8 mouse cellular contexts compared by ENCODE assay signal in genomic region chr16:33892539-33892938, GRCm38 (mm10).
A peak's percentile ranks its signal among the peaks of the same experiment; 100 is the strongest.
DNase-seq lines count a peak whose midpoint lies in the region; ATAC-seq and TF ChIP-seq lines count a peak whose summit lies in the region.

No protein-coding gene starts in this region.

- no peak overlapping the region for H3K4me3 ChIP-seq in embryonic facial prominence, embryonic 12.5 days
- H3K4me3 ChIP-seq in embryonic facial prominence, embryonic 10.5 days = no peak overlapping the region
- H3K4me3 ChIP-seq in embryonic facial prominence, embryonic 15.5 days (replicated peaks) = peak overlapping the region; percentile 20
- H3K4me3 ChIP-seq in kidney, adult 2 months (ENCODE audit: insufficient read depth, low read depth, low read length) = 0 out of 2 replicates have a peak overlapping the region, but pooled peaks have one; percentile 18
- no peak overlapping the region for H3K4me3 ChIP-seq in hindbrain, embryonic 16.5 days (ENCODE audit: low read length)

- no peak for TF ChIP-seq POLR2A in kidney, adult 2 months (IDR thresholded peaks at IDR 0.05; ENCODE audit: low read depth, low read length)

- H3K4me2 ChIP-seq in embryonic facial prominence, embryonic 12.5 days (replicated peaks) = no peak overlapping the region
- peak overlapping the region; percentile 37 for H3K4me2 ChIP-seq in embryonic facial prominence, embryonic 15.5 days (replicated peaks)
- no peak overlapping the region for H3K4me2 ChIP-seq in hindbrain, embryonic 16.5 days (ENCODE audit: low read length)

- no peak overlapping the region for H3K9ac ChIP-seq in embryonic facial prominence, embryonic 12.5 days
- H3K9ac ChIP-seq in embryonic facial prominence, embryonic 15.5 days = no peak overlapping the region
- no peak overlapping the region for H3K9ac ChIP-seq in hindbrain, embryonic 16.5 days (ENCODE audit: low read depth, low read length)

- H3K9me3 ChIP-seq in embryonic facial prominence, embryonic 12.5 days = no peaks in the 10 kb centered on the region
- no peaks in the 10 kb centered on the region for H3K9me3 ChIP-seq in embryonic facial prominence, embryonic 10.5 days
- H3K9me3 ChIP-seq in embryonic facial prominence, embryonic 15.5 days (replicated peaks) = no peaks in the 10 kb centered on the region
- no peaks in the 10 kb centered on the region for H3K9me3 ChIP-seq in hindbrain, embryonic 16.5 days (ENCODE audit: control insufficient read depth, low read length)

- H3K27me3 ChIP-seq in embryonic facial prominence, embryonic 12.5 days = no peaks in the 10 kb centered on the region
- H3K27me3 ChIP-seq in embryonic facial prominence, embryonic 10.5 days (replicated peaks; ENCODE audit: low read depth, poor library complexity, severe bottlenecking) = no peaks in the 10 kb centered on the region
- no peaks in the 10 kb centered on the region for H3K27me3 ChIP-seq in embryonic facial prominence, embryonic 15.5 days
- H3K27me3 ChIP-seq in kidney, adult 2 months (replicated peaks; ENCODE audit: control insufficient read depth, insufficient read depth, low read length) = no peaks in the 10 kb centered on the region
- H3K27me3 ChIP-seq in hindbrain, embryonic 16.5 days (replicated peaks; ENCODE audit: control insufficient read depth, insufficient read depth, low read length) = no peaks in the 10 kb centered on the region

- H3K27ac ChIP-seq in embryonic facial prominence, embryonic 12.5 days = peak overlapping the region; percentile 79
- H3K27ac ChIP-seq in embryonic facial prominence, embryonic 10.5 days (replicated peaks) = no peak overlapping the region; the same call in 1 of the 2 replicates
- H3K27ac ChIP-seq in embryonic facial prominence, embryonic 15.5 days (replicated peaks) = peak overlapping the region; percentile 76
- peak overlapping the region; percentile 99 for H3K27ac ChIP-seq in kidney, adult 2 months (ENCODE audit: insufficient read depth, low read depth, low read length)
- no peak overlapping the region for H3K27ac ChIP-seq in hindbrain, embryonic 16.5 days (ENCODE audit: low read depth, low read length)

- peaks cover 71% of the 10 kb centered on the region for H3K4me1 ChIP-seq in embryonic facial prominence, embryonic 12.5 days
- peaks cover 71% of the 10 kb centered on the region for H3K4me1 ChIP-seq in embryonic facial prominence, embryonic 10.5 days
- peaks cover 54% of the 10 kb centered on the region for H3K4me1 ChIP-seq in embryonic facial prominence, embryonic 15.5 days
- peaks cover 38% of the 10 kb centered on the region for H3K4me1 ChIP-seq in kidney, adult 2 months (ENCODE audit: control insufficient read depth, insufficient read depth, low read length)
- peaks cover 9% of the 10 kb centered on the region for H3K4me1 ChIP-seq in hindbrain, embryonic 16.5 days (ENCODE audit: control insufficient read depth, insufficient read depth, low read depth, low read length)

- H3K36me3 ChIP-seq in embryonic facial prominence, embryonic 12.5 days = no peaks in the 10 kb centered on the region
- H3K36me3 ChIP-seq in embryonic facial prominence, embryonic 10.5 days (replicated peaks) = 0 out of 2 replicates have a peak, but pooled peaks cover 7% of the 10 kb centered on the region
- H3K36me3 ChIP-seq in embryonic facial prominence, embryonic 15.5 days = no peaks in the 10 kb centered on the region
- H3K36me3 ChIP-seq in kidney, adult 2 months (ENCODE audit: control insufficient read depth, insufficient read depth, low read length) = no peaks in the 10 kb centered on the region
- no peaks in the 10 kb centered on the region for H3K36me3 ChIP-seq in hindbrain, embryonic 16.5 days (ENCODE audit: control insufficient read depth, insufficient read depth, low read length)

- 46% methylated on average over 6 of the region's 6 CpGs for WGBS in embryonic facial prominence, embryonic 12.5 days
- WGBS in embryonic facial prominence, embryonic 10.5 days = 62% methylated on average over 6 of the region's 6 CpGs
- 17% methylated on average over 6 of the region's 6 CpGs for WGBS in embryonic facial prominence, embryonic 15.5 days
- whole genome bisulfite sequencing in kidney, adult 2 months = 6% methylated on average over 6 of the region's 6 CpGs
- 42% methylated on average over 6 of the region's 6 CpGs for WGBS in hindbrain, embryonic 16.5 days

- TF ChIP-seq CTCF in kidney, adult 2 months (conservative IDR thresholded peaks at IDR 0.05; ENCODE audit: insufficient read depth, insufficient read length, low read depth, low read length) = no peak

- DNase-seq in embryonic facial prominence, embryonic 10.5 days (ENCODE audit: low spot score) = no peak
- peak; percentile 95 for DNase-seq in kidney, adult 2 months
- peak; percentile 48 for DNase-seq in lung, postnatal 14 days
- no peak for DNase-seq in thymus, postnatal 14 days
- DNase-seq in MN1 (ENCODE audit: low spot score) = no peak

- ATAC-seq in embryonic facial prominence, embryonic 12.5 days (ENCODE audit: insufficient number of reproducible peaks, insufficient read depth, low FRiP score, low TSS enrichment) = no peak
- ATAC-seq in embryonic facial prominence, embryonic 15.5 days (ENCODE audit: insufficient number of reproducible peaks, low FRiP score, low TSS enrichment, low read depth) = no peak
- no peak for ATAC-seq in hindbrain, embryonic 16.5 days

Comparison
In these comparisons a context has a peak if more than half of its experiments do, and no peak if none do; other contexts are left out.
1. H3K27ac ChIP-seq: peak in embryonic facial prominence, embryonic 12.5 days (single experiment), embryonic facial prominence, embryonic 15.5 days (single experiment) and kidney, adult 2 months (single experiment); none in embryonic facial prominence, embryonic 10.5 days (single experiment) and hindbrain, embryonic 16.5 days (single experiment).
2. H3K4me3 ChIP-seq: peak in embryonic facial prominence, embryonic 15.5 days (single experiment) and kidney, adult 2 months (single experiment); none in embryonic facial prominence, embryonic 12.5 days (single experiment), embryonic facial prominence, embryonic 10.5 days (single experiment) and hindbrain, embryonic 16.5 days (single experiment).
3. DNase-seq: peak in kidney, adult 2 months (single experiment) and lung, postnatal 14 days (single experiment); none in embryonic facial prominence, embryonic 10.5 days (single experiment), thymus, postnatal 14 days (single experiment) and MN1 (single experiment).